Mouse (Mus musculus) liver, postnatal 0 days (tissue): Measurements from ENCODE around the gene Vmn2r116.
"Not testable (repeated sequence)": the region's sequence is repeated elsewhere in the genome, so short reads cannot be mapped to it uniquely, and the experiment has no call there.

Experiments
- CTCF ChIP-seq: sonication (generic); IDR thresholded peaks from 2 replicates; pipeline ENCODE4 v1.5.1; 2016; ENCODE audit warnings: antibody characterized with exemption, low read depth
- EP300 ChIP-seq: IDR thresholded peaks from 2 replicates; pipeline ENCODE4 v1.6.1; 2016; ENCODE audit warnings: antibody characterized with exemption, low read depth, mild to moderate bottlenecking

GRCm38 (mm10) chr17:23343441-23343840 lies 41.0 kb upstream of the Vmn2r116 start, which contains the start of gene Vmn2r115:
- not testable (repeated sequence) for TF ChIP-seq CTCF, EP300
